Mouse (Mus musculus): Measurements from ENCODE around the gene Nostrin.

GRCm38 (mm10) chr2:69156283-69156682 is 20.7 kb downstream of the Nostrin start:
- no peak for TF ChIP-seq POLR2A (IDR thresholded peaks at IDR 0.05; ENCODE audit: insufficient read depth, low read depth, low read length)
- TF ChIP-seq CTCF (IDR thresholded peaks at IDR 0.05) = no peak

Data from heart, adult 2 months (tissue).